Mouse (Mus musculus): Measurements from ENCODE around the gene Hunk.

DNA sequence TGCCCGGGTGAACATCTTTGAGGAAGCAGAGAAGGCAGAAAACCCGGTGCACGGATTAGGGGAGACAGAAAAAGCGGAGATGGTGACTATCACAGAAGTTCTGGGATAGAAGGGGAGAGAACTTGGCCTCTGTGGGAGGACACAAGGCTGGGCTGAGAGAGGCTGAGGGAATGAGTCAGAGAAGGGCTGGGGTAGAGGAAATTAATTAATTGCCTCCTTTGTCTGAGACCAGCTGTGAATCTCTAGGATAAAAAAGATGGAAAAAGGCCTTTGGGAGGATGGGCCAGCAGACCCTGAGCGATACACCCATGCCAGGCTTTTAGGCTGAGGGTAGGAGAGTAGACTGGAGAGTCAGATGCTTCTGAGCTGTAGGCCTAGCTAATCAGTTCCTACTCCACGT, 97.5 kb downstream of the Hunk start:
- TF ChIP-seq CTCF (IDR thresholded peaks at IDR 0.05; ENCODE audit: control insufficient read depth, insufficient read depth, insufficient read length) (no peak), MYOD1 (IDR thresholded peaks at IDR 0.05; ENCODE audit: control insufficient read depth, insufficient read length, low read depth) (no peak)
